Mouse (Mus musculus): ENCODE data around the gene AI182371. TPM values are rescaled to one million over a fixed set of nuclear protein-coding genes. Genes with fewer than 3 reads are reported as not detected.

The AI182371 gene
- total and polyA plus RNA-seq, 2 experiments = 129 to 592 TPM

GRCm38 (mm10) chr2:35109141-35109923 lies 8.0 kb upstream of the AI182371 start, which contains the start of gene Cntrl:
Gene Cntrl, plus strand, starts transcription at chr2:35109492.
- H3K79me2 ChIP-seq (ENCODE audit: control insufficient read depth, insufficient read depth, low read length) = peaks cover 5% of the 10 kb centered on the region; the same call in 1 of the 2 replicates
- no peaks in the 10 kb centered on the region for H3K27me3 ChIP-seq (ENCODE audit: control insufficient read depth, insufficient read depth, low read length)
- H3K9ac ChIP-seq (ENCODE audit: low read depth, low read length) = peak within 1 kb of the TSS; percentile 95
- H3K27ac ChIP-seq (replicated peaks; ENCODE audit: insufficient read depth, low read depth, low read length) = peak within 1 kb of the TSS; percentile 88
- TF ChIP-seq CTCF (IDR thresholded peaks at IDR 0.05; ENCODE audit: low read depth, low read length) = no peak
- peak; percentile 61; the same call in 1 of the 2 replicates for TF ChIP-seq POLR2A (IDR thresholded peaks at IDR 0.05; ENCODE audit: extremely low read depth, insufficient read depth, low read length)
- H3K4me3 ChIP-seq (ENCODE audit: insufficient read depth, low read depth, low read length) = peak within 1 kb of the TSS; percentile 93
- peaks cover 5% of the 10 kb centered on the region; the same call in 1 of the 2 replicates for H3K36me3 ChIP-seq (ENCODE audit: control insufficient read depth, insufficient read depth, low read length)
- 1% methylated on average over 59 of the region's 62 CpGs for WGBS
- peaks cover 15% of the 10 kb centered on the region for H3K4me1 ChIP-seq (ENCODE audit: control insufficient read depth, insufficient read depth, low read length)
- peak; percentile 71 for DNase-seq (ENCODE audit: extremely low read depth, low read depth, low spot score)

GRCm38 (mm10) chr2:35108712-35109111 lies 7.4 kb upstream of the AI182371 start:
- no peaks in the 10 kb centered on the region for H3K27me3 ChIP-seq (ENCODE audit: control insufficient read depth, insufficient read depth, low read length)
- 9% methylated on average over 3 of the region's 3 CpGs for WGBS
- peaks cover 21% of the 10 kb centered on the region for H3K4me1 ChIP-seq (ENCODE audit: control insufficient read depth, insufficient read depth, low read length)
- TF ChIP-seq POLR2A (IDR thresholded peaks at IDR 0.05; ENCODE audit: extremely low read depth, insufficient read depth, low read length) = no peak
- peak; percentile 70 for TF ChIP-seq CTCF (IDR thresholded peaks at IDR 0.05; ENCODE audit: low read depth, low read length)
- H3K36me3 ChIP-seq (ENCODE audit: control insufficient read depth, insufficient read depth, low read length) = peaks cover 5% of the 10 kb centered on the region; the same call in 1 of the 2 replicates
- DNase-seq (ENCODE audit: extremely low read depth, low read depth, low spot score) = peak; percentile 83
- peak overlapping the region; percentile 93 for H3K4me3 ChIP-seq (ENCODE audit: insufficient read depth, low read depth, low read length)
- H3K27ac ChIP-seq (replicated peaks; ENCODE audit: insufficient read depth, low read depth, low read length) = peak overlapping the region; percentile 81
- H3K79me2 ChIP-seq (ENCODE audit: control insufficient read depth, insufficient read depth, low read length) = peaks cover 5% of the 10 kb centered on the region; the same call in 1 of the 2 replicates
- peak overlapping the region; percentile 66 for H3K9ac ChIP-seq (ENCODE audit: low read depth, low read length)

GRCm38 (mm10) chr2:35107984-35108635 lies 6.8 kb upstream of the AI182371 start:
- no peak overlapping the region for H3K4me3 ChIP-seq (ENCODE audit: insufficient read depth, low read depth, low read length)
- H3K27me3 ChIP-seq (ENCODE audit: control insufficient read depth, insufficient read depth, low read length) = no peaks in the 10 kb centered on the region
- peaks cover 21% of the 10 kb centered on the region for H3K4me1 ChIP-seq (ENCODE audit: control insufficient read depth, insufficient read depth, low read length)
- TF ChIP-seq POLR2A (IDR thresholded peaks at IDR 0.05; ENCODE audit: extremely low read depth, insufficient read depth, low read length) (no peak), CTCF (IDR thresholded peaks at IDR 0.05; ENCODE audit: low read depth, low read length) (peak; percentile 54)
- H3K36me3 ChIP-seq (ENCODE audit: control insufficient read depth, insufficient read depth, low read length) = peaks cover 1% of the 10 kb centered on the region; the same call in 1 of the 2 replicates
- H3K27ac ChIP-seq (replicated peaks; ENCODE audit: insufficient read depth, low read depth, low read length) = peak overlapping the region; percentile 95
- peaks cover 5% of the 10 kb centered on the region; the same call in 1 of the 2 replicates for H3K79me2 ChIP-seq (ENCODE audit: control insufficient read depth, insufficient read depth, low read length)
- 14% methylated on average over 5 of the region's 5 CpGs for WGBS
- DNase-seq (ENCODE audit: extremely low read depth, low read depth, low spot score) = peak; percentile 99
- H3K9ac ChIP-seq (ENCODE audit: low read depth, low read length) = 0 out of 2 replicates have a peak overlapping the region, but pooled peaks have one; percentile 21

GRCm38 (mm10) chr2:35104843-35105242 lies 3.5 kb upstream of the AI182371 start:
- no peaks in the 10 kb centered on the region for H3K27me3 ChIP-seq (ENCODE audit: control insufficient read depth, insufficient read depth, low read length)
- no peak overlapping the region for H3K4me3 ChIP-seq (ENCODE audit: insufficient read depth, low read depth, low read length)
- H3K27ac ChIP-seq (replicated peaks; ENCODE audit: insufficient read depth, low read depth, low read length) = peak overlapping the region; percentile 73
- H3K4me1 ChIP-seq (ENCODE audit: control insufficient read depth, insufficient read depth, low read length) = peaks cover 26% of the 10 kb centered on the region
- 56% methylated on average over 3 of the region's 3 CpGs for WGBS
- DNase-seq (ENCODE audit: extremely low read depth, low read depth, low spot score) = no peak
- no peaks in the 10 kb centered on the region for H3K36me3 ChIP-seq (ENCODE audit: control insufficient read depth, insufficient read depth, low read length)
- H3K79me2 ChIP-seq (ENCODE audit: control insufficient read depth, insufficient read depth, low read length) = no peaks in the 10 kb centered on the region; the same call in 1 of the 2 replicates
- H3K9ac ChIP-seq (ENCODE audit: low read depth, low read length) = no peak overlapping the region
- TF ChIP-seq CTCF (IDR thresholded peaks at IDR 0.05; ENCODE audit: low read depth, low read length) (no peak), POLR2A (IDR thresholded peaks at IDR 0.05; ENCODE audit: extremely low read depth, insufficient read depth, low read length) (no peak)

- Histone ChIP-seq H3K36me3 (ENCODE audit: control insufficient read depth, insufficient read depth, low read length) (no peaks in the 10 kb centered on the region), H3K9ac (ENCODE audit: low read depth, low read length) (peak overlapping the region; percentile 66), H3K4me3 (ENCODE audit: insufficient read depth, low read depth, low read length) (no peak overlapping the region), H3K27ac (replicated peaks; ENCODE audit: insufficient read depth, low read depth, low read length) (peak overlapping the region; percentile 100), H3K4me1 (ENCODE audit: control insufficient read depth, insufficient read depth, low read length) (peaks cover 26% of the 10 kb centered on the region), H3K27me3 (ENCODE audit: control insufficient read depth, insufficient read depth, low read length) (no peaks in the 10 kb centered on the region), H3K79me2 (ENCODE audit: control insufficient read depth, insufficient read depth, low read length) (no peaks in the 10 kb centered on the region; the same call in 1 of the 2 replicates)
- 27% methylated on average over 5 of the region's 5 CpGs for WGBS
- TF ChIP-seq CTCF (IDR thresholded peaks at IDR 0.05; ENCODE audit: low read depth, low read length) = no peak
- no peak for TF ChIP-seq POLR2A (IDR thresholded peaks at IDR 0.05; ENCODE audit: extremely low read depth, insufficient read depth, low read length)
- peak; percentile 98 for DNase-seq (ENCODE audit: extremely low read depth, low read depth, low spot score)
These were observed 2.2 kb upstream of the AI182371 start for GRCm38 (mm10) chr2:35103558-35103957.
